Mouse (Mus musculus) kidney, adult 8-10 months (tissue): Measurements from ENCODE around the gene Hist1h4c.
"Not testable (repeated sequence)": the region's sequence is repeated elsewhere in the genome, so short reads cannot be mapped to it uniquely, and the experiment has no call there.

Source experiments
- DNase-seq, 2 experiments: peaks; one replicate each; pipeline ENCODE4 v3.0.0; 2022

Hist1h4c gene

GRCm38 (mm10) chr13:23728472-23729191 lies 30.4 kb upstream of the Hist1h4c start:
- DNase-seq, result no peak

DNA sequence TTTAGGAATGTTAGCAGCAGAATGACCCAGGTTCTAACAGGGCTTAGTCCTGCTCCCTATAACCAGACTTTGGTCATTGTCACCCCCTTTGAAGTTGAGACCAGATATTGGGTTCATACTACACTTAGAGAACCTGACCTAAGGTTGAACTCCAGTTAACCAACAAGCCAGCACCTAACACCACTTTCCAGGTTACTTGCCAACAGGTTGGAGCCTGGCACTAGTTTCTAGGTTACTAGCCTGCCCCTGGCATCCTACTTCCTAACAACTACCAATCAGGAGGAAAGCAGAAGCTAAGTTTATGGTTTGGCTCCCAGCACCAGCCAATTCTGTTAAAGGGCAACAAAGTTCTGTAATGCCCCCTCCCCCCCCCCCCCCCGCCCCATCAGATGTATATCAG lies 27.0 kb upstream of the Hist1h4c start:
- DNase-seq, result no peak

- no peak for DNase-seq
Measured at GRCm38 (mm10) chr13:23724239-23724638, 26.0 kb upstream of the Hist1h4c start.

DNA sequence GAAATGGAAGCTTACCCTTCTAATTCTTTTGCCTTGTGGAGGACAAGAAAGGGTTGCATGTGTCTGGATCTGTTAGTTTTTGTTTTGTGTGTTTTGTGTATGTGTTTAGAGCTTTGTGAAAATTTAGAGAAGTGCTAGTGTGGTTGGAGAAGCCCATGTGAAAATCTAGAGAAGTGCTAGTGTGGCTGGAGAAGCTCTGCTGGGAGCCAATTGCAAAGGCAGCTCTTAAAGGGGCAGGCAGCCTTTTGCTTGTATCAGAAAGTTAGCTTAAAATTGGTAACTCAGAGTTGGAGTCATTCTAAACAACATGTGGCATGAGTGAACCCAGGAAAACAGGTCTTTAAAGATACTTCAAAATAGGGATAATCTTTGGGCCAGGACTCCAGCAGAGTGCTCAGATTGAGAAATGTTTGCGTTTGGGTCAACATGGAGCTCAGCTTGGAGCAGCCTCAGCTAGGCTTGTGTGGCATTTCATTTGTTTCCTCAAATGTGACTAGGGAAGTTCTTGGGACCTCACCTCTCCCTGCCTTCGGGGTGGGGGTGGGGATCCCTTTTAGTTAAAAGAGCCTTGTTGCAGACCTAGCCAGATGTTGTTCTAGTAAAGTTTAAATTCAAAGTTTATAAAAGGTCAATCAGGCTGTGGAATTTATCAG lies 19.5 kb upstream of the Hist1h4c start:
- DNase-seq, result not testable (repeated sequence)

DNA sequence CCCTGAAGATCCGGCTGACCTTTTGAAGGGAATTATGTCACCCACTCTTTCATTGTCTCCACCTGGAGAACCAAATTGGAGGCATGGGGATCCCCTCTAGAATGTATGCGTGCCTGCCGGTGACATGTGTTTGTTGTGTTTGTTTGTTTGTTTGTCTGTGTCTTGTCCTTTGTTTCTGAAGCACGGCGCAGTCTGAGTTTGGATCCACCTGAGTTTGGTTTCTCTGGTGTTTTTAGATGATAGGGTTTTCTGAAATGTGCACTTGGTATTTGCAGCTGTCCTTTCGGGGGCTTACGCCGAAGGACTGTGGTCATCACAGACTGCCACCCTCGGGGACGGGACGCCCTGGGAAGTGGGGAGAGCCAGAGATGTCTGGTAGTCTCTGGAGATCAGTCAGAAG lies 18.9 kb upstream of the Hist1h4c start:
- no peak for DNase-seq

GRCm38 (mm10) chr13:23716261-23717042 lies 18.2 kb upstream of the Hist1h4c start:
- peak in 1 of 2 experiments; percentile 0 for DNase-seq

DNA sequence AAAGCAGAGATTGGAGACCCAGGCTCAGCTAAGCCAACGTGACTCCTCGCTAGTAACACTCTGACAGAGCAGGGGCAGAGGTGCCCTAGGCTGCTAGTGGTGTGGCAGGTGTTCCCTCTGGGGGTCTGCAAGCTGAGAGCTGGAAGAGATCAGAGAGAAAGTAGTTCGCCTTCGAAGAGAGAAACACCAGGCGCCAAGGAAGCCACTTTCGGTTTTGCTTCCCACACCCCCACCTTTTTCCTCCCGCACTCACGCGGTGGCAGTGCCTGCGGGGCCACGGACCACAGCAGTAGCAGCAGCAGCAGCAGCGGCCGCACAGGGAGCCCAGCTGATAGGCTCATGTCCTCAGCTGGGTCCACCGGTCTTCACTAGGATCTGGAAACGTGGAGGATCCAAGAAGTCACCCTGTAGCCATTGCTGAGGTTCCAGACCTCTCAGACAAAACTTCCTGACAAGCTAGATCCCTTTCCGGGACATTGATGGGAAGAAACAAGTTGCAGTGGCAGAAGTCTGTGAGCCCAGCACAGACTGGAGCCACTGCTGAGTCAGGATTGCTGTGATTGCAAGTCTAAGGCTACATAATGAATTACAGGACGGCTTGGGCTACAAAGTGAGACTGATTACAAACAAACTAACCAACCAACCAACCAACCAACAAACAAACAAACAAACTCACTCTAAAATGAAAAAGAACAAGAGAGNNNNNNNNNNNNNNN lies 12.3 kb upstream of the Hist1h4c start, which contains the start of gene Hfe:
Gene Hfe (minus strand): TSS at position 481 of the 716 bp plus-strand sequence.
- DNase-seq, result peak in 1 of 2 experiments; percentile 52

GRCm38 (mm10) chr13:23709714-23710373 lies 11.6 kb upstream of the Hist1h4c start:
- DNase-seq, result peak in 1 of 2 experiments; percentile 12

- DNase-seq, result peak in 1 of 2 experiments; percentile 0
Measured at GRCm38 (mm10) chr13:23708654-23709053, 10.4 kb upstream of the Hist1h4c start.

GRCm38 (mm10) chr13:23708041-23708440 lies 9.8 kb upstream of the Hist1h4c start:
- peak in 1 of 2 experiments; percentile 1 for DNase-seq

DNA sequence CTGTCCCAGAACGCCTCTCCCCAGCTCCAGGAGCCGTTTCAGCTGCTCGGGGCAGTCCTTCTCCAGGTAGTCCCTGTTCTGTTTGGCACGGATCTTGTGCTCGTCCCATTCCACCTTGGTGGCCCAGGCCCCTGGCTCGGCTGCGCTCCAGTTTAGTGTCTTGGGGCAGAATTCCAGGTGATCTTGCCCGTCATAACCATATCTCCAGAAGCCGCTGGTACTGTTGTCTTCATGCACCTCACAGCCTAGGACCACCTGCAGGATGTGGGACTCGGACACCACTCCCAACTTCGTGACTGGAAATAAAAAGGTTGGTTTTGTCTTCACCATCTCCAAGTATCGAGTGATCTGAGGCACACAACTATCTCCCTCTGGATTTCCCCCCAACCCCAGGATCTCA lies 8.5 kb upstream of the Hist1h4c start:
- DNase-seq, result peak in 1 of 2 experiments; percentile 0

- peak in 1 of 2 experiments; percentile 0 for DNase-seq
Measured at GRCm38 (mm10) chr13:23705751-23706356, 7.6 kb upstream of the Hist1h4c start.

- DNase-seq, result not testable (repeated sequence)
Measured at GRCm38 (mm10) chr13:23702801-23703200, 4.5 kb upstream of the Hist1h4c start.

- no peak for DNase-seq
Measured at GRCm38 (mm10) chr13:23702220-23702619, 4.0 kb upstream of the Hist1h4c start.

- peak; percentile 76 to 84 for DNase-seq
Measured at GRCm38 (mm10) chr13:23700786-23701520, 2.7 kb upstream of the Hist1h4c start.

DNA sequence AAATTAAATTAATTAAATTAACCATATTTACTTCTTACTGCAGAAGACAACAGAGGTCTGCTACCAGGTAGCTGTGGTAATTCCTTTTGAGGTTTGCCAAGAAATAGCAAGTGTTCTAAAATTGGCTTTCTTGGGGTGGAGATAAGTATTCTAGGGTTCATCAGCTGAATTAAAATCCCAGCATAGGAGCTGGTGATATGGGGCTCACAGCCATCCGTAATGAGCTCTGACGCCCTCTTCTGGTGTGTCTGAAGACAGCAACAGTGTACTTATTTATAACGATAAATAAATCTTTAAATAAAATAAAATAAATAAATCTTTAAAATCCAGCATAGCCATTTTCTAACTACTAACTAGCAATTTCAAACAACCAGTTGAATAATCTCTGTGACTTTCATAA lies 1.5 kb upstream of the Hist1h4c start:
- DNase-seq, result no peak

- DNase-seq, result no peak
Measured at GRCm38 (mm10) chr13:23698996-23699395, 742 bp upstream of the Hist1h4c start.

DNA sequence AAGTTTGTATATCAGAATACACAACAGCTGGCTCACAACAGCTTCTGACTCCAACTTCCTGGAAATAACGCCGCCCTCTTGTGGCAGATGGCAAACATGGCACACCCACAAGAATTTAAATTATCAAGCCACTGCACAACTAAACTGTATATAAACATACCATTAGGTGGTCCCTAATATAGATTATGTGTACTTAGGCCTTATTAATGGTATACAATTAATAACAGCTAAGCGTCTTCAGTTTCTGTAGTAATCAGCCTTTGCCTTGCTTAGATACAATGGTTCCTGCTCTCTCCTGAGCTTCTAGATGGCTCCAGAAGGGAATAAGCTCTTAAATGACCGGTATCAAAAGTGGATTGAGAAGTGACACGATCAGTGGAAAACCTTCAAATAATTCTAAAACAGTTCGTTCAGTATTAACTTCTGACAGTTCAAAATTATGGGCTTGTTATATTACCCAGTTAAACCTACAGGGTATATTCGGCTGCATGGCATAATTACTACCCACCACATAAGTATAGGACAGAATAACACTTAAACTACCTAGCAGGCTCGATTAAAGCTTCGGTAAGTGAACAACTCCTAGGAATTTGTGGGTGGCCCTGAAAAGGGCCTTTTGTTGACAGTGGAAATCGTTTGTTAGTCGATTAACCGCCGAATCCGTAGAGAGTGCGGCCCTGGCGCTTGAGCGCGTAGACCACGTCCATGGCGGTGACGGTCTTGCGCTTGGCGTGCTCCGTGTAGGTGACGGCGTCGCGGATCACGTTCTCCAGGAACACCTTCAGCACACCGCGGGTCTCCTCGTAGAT lies 559 bp downstream of the Hist1h4c start:
- peak; percentile 46 to 54 for DNase-seq

- DNase-seq, result no peak
Measured at GRCm38 (mm10) chr13:23696061-23696474, 2.2 kb downstream of the Hist1h4c start.

- DNase-seq, result no peak
Measured at GRCm38 (mm10) chr13:23695514-23695913, 2.7 kb downstream of the Hist1h4c start, which contains the start of gene Hist1h1t. TSS of gene Hist1h1t (plus strand) at chr13:23695814.
